Mouse (Mus musculus): ENCODE results near the gene Mars2.

DNA sequence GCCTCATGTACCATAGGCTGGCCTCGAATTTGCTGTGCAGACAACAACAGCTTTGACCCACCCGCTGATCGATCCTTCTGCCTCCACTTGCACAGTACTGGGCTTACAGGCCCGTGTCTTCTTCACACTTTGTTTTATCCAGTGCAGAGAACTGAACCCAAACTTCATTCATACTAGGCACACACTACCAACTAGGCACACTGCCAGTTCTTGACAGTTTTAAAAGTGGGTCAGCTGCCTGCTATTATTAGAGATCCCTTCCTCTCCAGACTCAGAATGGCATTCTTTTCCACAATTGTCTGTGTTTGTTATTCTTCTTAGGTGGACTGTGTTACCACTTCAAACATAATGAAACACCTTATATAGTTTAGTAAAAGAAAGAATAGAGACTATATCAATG is 15.6 kb upstream of the Mars2 start:
- TF ChIP-seq POLR2A (IDR thresholded peaks at IDR 0.05; ENCODE audit: low read depth, low read length) = no peak
- no peak for TF ChIP-seq CTCF (IDR thresholded peaks at IDR 0.05; ENCODE audit: extremely low read depth, insufficient read depth, insufficient read length, insufficient replicate concordance)
